Mouse (Mus musculus) MN1 (cell line): ENCODE data around the gene Intu.

Source experiments
- DNase-seq: peaks from one replicate; pipeline ENCODE4 v3.0.0-alpha.2; 2016; ENCODE audit warnings: low spot score

The Intu gene

DNA sequence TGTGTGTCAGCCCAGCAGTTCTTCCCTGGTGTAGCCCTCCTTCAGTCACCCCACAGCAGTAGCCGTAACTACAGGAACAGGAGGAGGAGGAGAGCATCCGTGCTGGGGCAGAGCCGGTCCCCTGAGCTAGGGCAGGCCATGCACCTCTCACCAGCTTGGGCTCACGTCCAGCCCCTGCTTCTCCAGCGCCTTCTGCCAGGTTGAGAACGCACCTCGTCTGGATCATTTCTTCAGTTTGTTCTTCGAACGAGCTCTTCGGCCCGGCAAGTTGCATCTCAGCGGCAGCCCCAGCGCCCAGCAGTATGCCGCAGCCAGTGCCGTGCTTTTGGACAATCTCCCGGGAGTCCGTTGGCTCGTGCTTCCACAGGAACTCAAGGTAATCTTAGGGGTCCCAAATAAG is 152.1 kb downstream of the Intu start:
- DNase-seq: no peak

DNA sequence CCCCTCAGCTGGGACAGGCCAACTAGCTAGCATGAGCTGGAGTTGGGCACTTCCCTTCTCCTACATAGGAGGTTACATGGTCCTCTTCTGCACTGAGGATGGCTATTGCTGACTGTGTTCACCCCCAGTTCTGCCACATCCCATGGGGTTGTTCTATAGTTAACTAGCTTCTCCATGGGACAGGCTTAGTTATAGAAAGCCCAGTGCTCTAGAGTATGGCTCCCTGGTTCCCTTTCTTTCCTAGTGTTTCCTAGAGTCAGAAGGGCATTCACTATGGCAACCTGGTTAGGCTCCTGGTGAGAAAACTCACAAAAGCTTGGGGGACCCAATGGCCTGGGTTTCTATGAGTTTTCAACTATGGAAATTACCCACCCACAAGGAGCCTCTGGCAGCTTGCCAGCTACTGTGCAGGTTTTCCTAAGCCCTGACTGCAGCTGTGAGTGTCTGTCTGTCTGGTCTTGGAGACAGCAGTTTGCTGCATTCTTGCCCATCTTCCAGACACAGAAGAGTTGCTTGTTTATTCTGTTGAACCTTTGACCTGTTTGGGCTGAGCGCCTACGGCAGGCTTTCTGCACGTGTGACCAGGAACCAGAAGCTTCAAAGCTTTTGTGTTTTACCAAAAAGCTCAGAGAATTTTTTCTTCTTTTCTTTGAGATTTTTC is 154.9 kb downstream of the Intu start:
- peak; percentile 34 for DNase-seq

- DNase-seq: no peak
Observed at GRCm38 (mm10) chr3:40686836-40687235, 155.8 kb downstream of the Intu start.

- no peak for DNase-seq
Observed at GRCm38 (mm10) chr3:40687588-40687987, 156.5 kb downstream of the Intu start.

GRCm38 (mm10) chr3:40691566-40691965 is 160.5 kb downstream of the Intu start:
- DNase-seq: no peak

GRCm38 (mm10) chr3:40693435-40693834 is 162.3 kb downstream of the Intu start:
- no peak for DNase-seq

DNA sequence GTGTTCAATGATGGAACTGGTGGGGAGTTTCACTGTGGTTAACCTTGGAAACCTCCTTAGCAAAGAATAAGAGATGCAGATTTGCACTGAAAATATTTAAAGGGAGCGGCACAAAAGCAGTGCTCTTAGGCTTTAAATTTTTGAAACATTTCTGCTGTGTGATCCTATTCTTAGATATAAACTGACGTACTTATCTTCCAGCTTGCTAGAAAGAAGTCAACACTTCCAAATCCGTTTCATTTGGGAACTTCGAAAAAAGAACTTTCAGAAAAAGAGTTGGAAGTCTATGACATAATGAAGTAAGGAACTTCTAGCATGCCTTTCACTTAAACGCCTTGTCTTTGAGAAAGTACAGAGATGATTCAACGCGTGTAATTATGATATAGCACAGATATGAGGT is 162.9 kb downstream of the Intu start:
- DNase-seq: peak; percentile 44

GRCm38 (mm10) chr3:40694438-40694837 is 163.4 kb downstream of the Intu start:
- peak; percentile 80 for DNase-seq

GRCm38 (mm10) chr3:40695162-40695561 is 164.1 kb downstream of the Intu start:
- no peak for DNase-seq

DNA sequence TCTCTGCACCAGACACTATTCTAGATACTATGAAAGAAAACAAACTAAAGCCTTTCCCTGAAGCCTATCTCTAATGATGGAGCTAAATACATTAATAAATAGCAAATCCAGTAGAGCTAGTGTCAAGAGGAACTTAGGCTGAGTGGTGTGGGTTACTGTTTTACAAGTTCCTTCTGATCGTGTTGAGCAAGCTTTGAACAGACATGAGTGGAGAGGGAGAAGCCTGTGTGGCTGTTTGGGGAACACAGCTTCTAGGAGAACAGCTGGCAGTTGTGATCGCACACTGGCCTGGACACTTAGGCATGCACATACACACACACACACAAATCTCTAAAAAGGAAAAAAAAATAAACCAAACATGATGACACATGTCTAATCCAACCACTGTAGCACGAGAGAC is 167.7 kb downstream of the Intu start:
- no peak for DNase-seq

- no peak for DNase-seq
Observed at GRCm38 (mm10) chr3:40704816-40705430, 173.8 kb downstream of the Intu start.

- no peak for DNase-seq
Observed at GRCm38 (mm10) chr3:40708655-40709054, 177.6 kb downstream of the Intu start, which contains the start of gene Slc25a31. Gene Slc25a31 (plus strand): TSS chr3:40708855.

DNA sequence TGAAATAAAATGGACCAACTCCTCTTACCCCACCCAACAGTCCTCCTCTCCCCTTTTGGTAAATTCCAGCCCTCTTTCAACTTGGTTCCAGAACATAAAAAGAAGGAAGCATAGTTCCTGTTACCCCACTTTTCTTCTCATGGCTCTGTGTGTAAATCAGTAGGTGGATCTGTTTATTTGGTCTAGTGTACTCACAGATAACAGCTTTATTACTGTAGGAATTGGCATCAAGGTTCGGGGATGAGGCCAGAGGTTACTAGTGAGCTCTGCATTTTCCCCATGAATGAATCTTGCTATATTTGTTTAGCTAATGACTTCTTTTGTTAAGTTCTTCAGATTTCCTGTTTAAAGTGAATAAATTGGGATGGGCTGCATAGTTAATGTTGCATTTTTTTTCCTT is 185.0 kb downstream of the Intu start:
- no peak for DNase-seq

- peak; percentile 55 for DNase-seq
Observed at GRCm38 (mm10) chr3:40719022-40719421, 187.9 kb downstream of the Intu start.

GRCm38 (mm10) chr3:40738381-40738912 is 207.4 kb downstream of the Intu start:
- no peak for DNase-seq

DNA sequence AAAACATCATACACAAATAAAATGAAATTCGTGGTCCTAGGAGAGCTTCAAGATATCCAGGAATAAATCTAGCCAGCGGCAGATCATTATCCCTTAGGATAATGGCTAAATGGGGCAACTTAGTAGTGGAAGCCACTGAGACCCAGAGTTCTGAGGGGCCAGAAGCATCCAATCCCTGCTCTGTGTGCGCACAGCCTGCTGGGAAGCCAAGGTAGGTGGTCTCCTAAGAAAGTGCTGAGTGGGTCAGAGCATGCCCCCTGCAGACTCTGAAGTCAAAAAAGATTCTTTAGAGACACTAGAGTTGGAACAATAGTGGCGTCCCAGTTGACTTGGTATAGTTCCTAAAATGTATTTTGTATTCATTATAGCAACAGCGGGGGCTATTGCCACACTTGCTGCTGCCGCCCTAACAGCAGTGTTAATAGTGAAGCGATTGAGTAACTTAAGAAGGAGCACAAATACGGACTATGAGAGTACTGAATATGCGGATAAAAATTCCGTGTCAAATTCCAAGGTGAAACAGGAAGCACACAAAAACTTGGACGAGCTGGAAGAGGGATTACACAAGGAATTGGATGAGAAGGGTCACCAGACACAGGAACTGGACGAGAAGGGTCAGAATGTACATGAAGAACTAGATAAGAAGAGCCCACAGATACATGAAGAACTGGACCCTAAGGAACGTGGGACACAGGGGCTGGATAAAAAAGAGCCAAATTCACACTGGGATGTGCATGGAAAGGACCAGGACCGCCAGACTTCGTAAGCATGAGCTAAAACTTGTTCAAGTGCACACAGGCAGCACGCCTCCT is 213.1 kb downstream of the Intu start, which contains the start of gene Hspa4l:
Hspa4l (plus strand) TSS at position 472 of the 812 bp plus-strand sequence.
- DNase-seq: peak; percentile 43

GRCm38 (mm10) chr3:40744836-40745660 is 214.0 kb downstream of the Intu start:
- DNase-seq: peak; percentile 98

DNA sequence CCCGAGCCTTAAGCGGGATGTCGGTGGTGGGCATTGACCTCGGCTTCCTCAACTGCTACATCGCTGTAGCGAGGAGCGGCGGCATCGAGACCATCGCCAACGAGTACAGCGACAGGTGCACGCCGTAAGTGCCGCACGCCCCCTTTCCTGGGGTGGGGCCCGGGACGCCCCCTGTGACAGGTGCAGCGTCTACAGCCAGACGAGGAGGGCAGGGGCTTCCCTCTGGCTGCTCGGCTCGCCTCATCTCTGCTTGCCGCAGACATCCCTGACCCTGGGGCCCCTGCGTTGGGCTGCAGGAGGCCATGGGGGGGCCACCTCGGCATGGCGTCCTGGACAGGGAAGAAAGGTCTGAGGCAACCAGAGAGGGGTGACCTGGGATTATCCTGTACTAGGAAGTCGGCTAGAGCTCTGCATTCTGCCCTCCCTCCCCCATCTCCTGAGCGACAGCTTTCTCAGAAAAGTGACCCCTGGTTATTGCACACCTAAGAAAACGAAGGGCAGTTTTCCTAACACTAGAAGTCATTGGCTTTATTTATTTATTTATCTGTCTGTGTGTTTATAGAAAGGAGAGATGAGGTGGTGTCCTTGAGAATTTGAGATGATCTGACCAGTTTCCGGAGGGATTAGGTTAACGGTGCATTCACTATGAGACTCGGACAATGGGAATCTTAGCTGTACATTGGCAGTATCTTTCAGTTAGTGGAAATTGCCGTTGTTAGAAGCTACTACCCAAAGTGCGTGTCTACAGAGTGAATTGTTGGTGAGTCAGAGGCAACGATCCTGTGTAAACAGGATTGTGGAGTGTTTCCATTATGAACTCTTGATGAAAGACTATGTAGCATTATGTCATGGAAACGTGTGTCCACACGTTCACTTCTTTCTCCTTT is 214.8 kb downstream of the Intu start:
- peak; percentile 63 for DNase-seq
